Mouse (Mus musculus) cerebellum, adult 2 months (tissue): ENCODE measurements around the gene Klhl29. TPM values are rescaled to one million over a fixed set of nuclear protein-coding genes. Genes with fewer than 3 reads are reported as not detected.

Experiments
- DNase-seq, 2 experiments: peaks; one replicate each; pipeline ENCODE4 v3.0.0; 2021
- H3K27ac ChIP-seq: fragments of 200-500 bp; 2 replicates; pipeline ENCODE4 v1.5.1; 2012; ENCODE audit warnings: low read length, control low read depth, inconsistent platforms; ENCODE audit not compliant: insufficient read depth
- H3K27me3 ChIP-seq: fragments of 200-500 bp; 2 replicates; pipeline ENCODE4 v1.6.1; 2012; ENCODE audit warnings: inconsistent platforms, mild to moderate bottlenecking, low read length, moderate library complexity; ENCODE audit not compliant: control insufficient read depth, insufficient read depth
- H3K4me1 ChIP-seq: fragments of 200-500 bp; 2 replicates; pipeline ENCODE4 v1.6.1; 2011; ENCODE audit warnings: low read length; ENCODE audit not compliant: control insufficient read depth, insufficient read depth
- H3K4me3 ChIP-seq: fragments of 200-500 bp; replicated peaks from 2 replicates; pipeline ENCODE3; 2011; ENCODE audit warnings: mild to moderate bottlenecking, low read depth, low read length, control low read depth; ENCODE audit not compliant: insufficient read depth
- CTCF ChIP-seq: fragments of 200-500 bp; IDR thresholded peaks from 2 replicates; pipeline ENCODE4 v1.5.1; 2011; ENCODE audit warnings: low read depth, mild to moderate bottlenecking, control low read depth, low read length, moderate library complexity, borderline replicate concordance; ENCODE audit not compliant: insufficient read depth
- POLR2A ChIP-seq: fragments of 200-500 bp; IDR thresholded peaks from 2 replicates; pipeline ENCODE4 v1.6.1; 2011; ENCODE audit warnings: low read length, control low read depth, borderline replicate concordance; ENCODE audit not compliant: insufficient read depth
- WGBS: fragments of 180-500 bp; shearing (Covaris S2); methylation state at CpG from one replicate; pipeline ENCODE4 v1.1.7; 2018; 5-methylcytosine and 5-hydroxymethylcytosine counted together
- polyA plus RNA-seq: library from polyadenylated mRNA; depleted of rRNA; stranded (reverse); fragments of >200 nt; gene quantifications from 2 replicates; pipeline ENCODE4 v1.2.3, GENCODE M21; 2012

The Klhl29 gene
- polyA plus RNA-seq, 1 experiment: 15.2 TPM

- no peak overlapping the region for H3K4me3 ChIP-seq
- DNase-seq: no peak
- no peak overlapping the region for H3K27ac ChIP-seq
- 73% methylated on average over 7 of the region's 7 CpGs for WGBS
- TF ChIP-seq CTCF (no peak), POLR2A (no peak)
- H3K27me3 ChIP-seq: no peaks in the 10 kb centered on the region
- peaks cover 40% of the 10 kb centered on the region for H3K4me1 ChIP-seq
Observed at GRCm38 (mm10) chr12:5188899-5189298, 186.6 kb downstream of the Klhl29 start.

- no peak for TF ChIP-seq POLR2A
- no peaks in the 10 kb centered on the region for H3K27me3 ChIP-seq
- H3K4me1 ChIP-seq: peaks cover 44% of the 10 kb centered on the region
- no peak overlapping the region for H3K27ac ChIP-seq
- DNase-seq: peak in 1 of 2 experiments; percentile 20
- WGBS: 50% methylated on average over 2 of the region's 2 CpGs
- no peak overlapping the region for H3K4me3 ChIP-seq
Observed at GRCm38 (mm10) chr12:5187773-5188333, 187.6 kb downstream of the Klhl29 start.

GRCm38 (mm10) chr12:5186645-5187044 lies 188.8 kb downstream of the Klhl29 start:
- DNase-seq: peak; percentile 72 to 85
- WGBS: 13% methylated on average over 1 of the region's 1 CpGs
- TF ChIP-seq CTCF (no peak), POLR2A (no peak)
- Histone ChIP-seq H3K27me3 (no peaks in the 10 kb centered on the region), H3K27ac (no peak overlapping the region), H3K4me1 (peaks cover 35% of the 10 kb centered on the region), H3K4me3 (no peak overlapping the region)

- TF ChIP-seq POLR2A (no peak), CTCF (no peak)
- Histone ChIP-seq H3K4me3 (no peak overlapping the region), H3K27me3 (no peaks in the 10 kb centered on the region), H3K27ac (no peak overlapping the region), H3K4me1 (peaks cover 34% of the 10 kb centered on the region)
- WGBS: 97% methylated on average over 6 of the region's 6 CpGs
- no peak for DNase-seq
Observed at GRCm38 (mm10) chr12:5185603-5186002, 189.9 kb downstream of the Klhl29 start.

GRCm38 (mm10) chr12:5182586-5182985 lies 192.9 kb downstream of the Klhl29 start:
- Histone ChIP-seq H3K4me3 (no peak overlapping the region), H3K27me3 (no peaks in the 10 kb centered on the region), H3K27ac (no peak overlapping the region), H3K4me1 (peaks cover 18% of the 10 kb centered on the region)
- DNase-seq: no peak
- 86% methylated on average over 4 of the region's 4 CpGs for WGBS
- no peak for TF ChIP-seq CTCF
- TF ChIP-seq POLR2A: no peak

GRCm38 (mm10) chr12:5182165-5182564 lies 193.3 kb downstream of the Klhl29 start:
- H3K4me3 ChIP-seq: no peak overlapping the region
- TF ChIP-seq CTCF (no peak), POLR2A (no peak)
- no peaks in the 10 kb centered on the region for H3K27me3 ChIP-seq
- H3K4me1 ChIP-seq: peaks cover 17% of the 10 kb centered on the region
- 79% methylated on average over 4 of the region's 4 CpGs for WGBS
- DNase-seq: no peak
- no peak overlapping the region for H3K27ac ChIP-seq

- WGBS: 48% methylated on average over 5 of the region's 5 CpGs
- DNase-seq: no peak
- TF ChIP-seq POLR2A (no peak), CTCF (no peak)
- Histone ChIP-seq H3K27ac (no peak overlapping the region), H3K4me3 (no peak overlapping the region), H3K4me1 (no peaks in the 10 kb centered on the region; the same call in 1 of the 2 replicates), H3K27me3 (no peaks in the 10 kb centered on the region)
Observed at GRCm38 (mm10) chr12:5176716-5177341, 198.7 kb downstream of the Klhl29 start.

GRCm38 (mm10) chr12:5166141-5166540 lies 209.3 kb downstream of the Klhl29 start:
- 49% methylated on average over 6 of the region's 6 CpGs for WGBS
- H3K4me1 ChIP-seq: no peaks in the 10 kb centered on the region
- H3K4me3 ChIP-seq: no peak overlapping the region

More at GRCm38 (mm10) chr12:5166141-5166540, 209.3 kb downstream of the Klhl29 start:
- H3K27me3 ChIP-seq: no peaks in the 10 kb centered on the region
- TF ChIP-seq CTCF: peak; percentile 43; the same call in 1 of the 2 replicates
- no peak for TF ChIP-seq POLR2A
- no peak overlapping the region for H3K27ac ChIP-seq
- DNase-seq: no peak
